Mouse (Mus musculus) adrenal gland, postnatal 36 days (tissue): ENCODE results near the gene Adgrg6. TPM values are rescaled to one million over a fixed set of nuclear protein-coding genes. Genes with fewer than 3 reads are reported as not detected.

Experiments used
- DNase-seq, 2 experiments: peaks; one replicate each; pipeline ENCODE4 v3.0.0; 2021; ENCODE audit warnings: mixed read lengths in 1 of 2
- long read RNA-seq, 2 experiments: library from polyadenylated mRNA; stranded (forward); transcript quantifications; one replicate each; pipeline ENCODE4 v2.0.0; 2021; ENCODE audit warnings: borderline sequencing depth in 2 of 2
- total RNA-seq, 2 experiments: library from RNA; stranded (reverse); gene quantifications; 2 replicates each; pipeline ENCODE4 v1.2.3; 2021

Gene Adgrg6
- total RNA-seq, result 1 to 10 TPM; 1.4 to 1.5 TPM
- long read RNA-seq, experiment 1, partial matches to known transcripts, result 2 of 3 reads
- long read RNA-seq, experiment 1, other reads (novel, unspliced or antisense), result 1 of 3 reads
- long read RNA-seq, experiment 2, partial matches to known transcripts, result 0 of 1 reads
- long read RNA-seq, experiment 2, other reads (novel, unspliced or antisense), result 1 of 1 reads

DNA sequence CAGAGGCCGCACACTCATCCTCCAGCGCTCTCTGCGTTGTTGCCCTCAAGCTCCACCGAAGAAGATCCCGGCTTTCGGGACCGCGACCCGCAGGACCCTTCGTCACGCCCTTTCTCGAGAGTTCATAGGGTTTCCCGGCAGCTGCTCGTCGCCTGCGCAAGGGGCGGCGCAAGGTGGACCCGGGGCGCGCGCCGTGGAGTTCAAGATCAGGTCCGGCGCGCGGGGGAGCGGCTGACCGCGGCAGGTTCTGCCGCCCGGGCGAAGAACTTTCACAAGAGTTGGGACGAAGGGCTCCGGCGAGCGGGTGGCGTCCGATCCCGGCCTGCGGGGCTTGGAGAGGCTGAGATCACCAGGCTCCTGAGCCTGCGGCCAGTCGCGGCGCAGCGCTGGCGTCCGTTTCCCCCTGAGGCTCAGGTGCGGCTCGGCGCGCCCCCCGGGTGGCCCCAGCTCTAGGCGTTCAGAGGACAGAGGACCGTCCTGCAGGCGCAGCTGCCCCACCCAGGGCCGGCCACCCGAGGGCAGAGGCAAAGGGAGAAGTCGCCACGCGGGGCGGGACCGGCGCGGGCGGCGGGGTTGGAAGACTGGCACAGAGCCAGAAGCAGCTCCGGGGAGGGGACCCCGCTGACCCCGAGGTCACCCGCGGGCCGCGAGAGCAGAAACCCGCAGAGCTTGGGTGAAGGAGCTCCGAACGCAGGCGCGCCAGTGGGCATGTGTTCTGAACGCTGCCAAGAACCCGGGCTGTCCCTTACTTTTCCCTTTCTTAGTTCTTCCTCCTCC is at the start of gene Adgrg6:
TSS of gene Adgrg6 (minus strand) at position 719 of the 777 bp plus-strand sequence.
- peak; percentile 36 to 58 for DNase-seq

DNA sequence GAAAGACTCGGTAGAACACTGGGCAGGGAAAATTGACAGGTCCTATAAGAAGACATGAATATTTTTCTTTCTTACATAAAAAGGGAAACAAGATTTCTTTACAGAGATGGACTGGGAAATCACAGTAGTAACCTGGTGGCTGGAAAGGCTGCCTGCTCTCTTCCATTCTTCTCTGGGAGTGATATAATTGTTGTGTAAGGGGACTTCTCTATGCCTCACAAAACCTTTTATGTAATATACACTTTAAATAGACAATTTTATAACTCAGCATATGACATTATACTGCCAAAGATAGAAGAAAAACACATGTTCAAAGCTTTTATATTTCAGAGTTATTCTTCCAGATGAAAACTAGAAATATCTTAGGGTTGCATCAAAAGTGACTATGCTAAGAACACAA is 46.8 kb upstream of the Adgrg6 start:
- no peak for DNase-seq

- DNase-seq, result no peak
Observed at GRCm38 (mm10) chr10:14590816-14591215, 45.4 kb upstream of the Adgrg6 start.

GRCm38 (mm10) chr10:14589667-14590066 is 44.2 kb upstream of the Adgrg6 start:
- no peak for DNase-seq

- DNase-seq, result no peak
Observed at GRCm38 (mm10) chr10:14583496-14583895, 38.0 kb upstream of the Adgrg6 start.

- DNase-seq, result no peak
Observed at GRCm38 (mm10) chr10:14574255-14574654, 28.8 kb upstream of the Adgrg6 start.

DNA sequence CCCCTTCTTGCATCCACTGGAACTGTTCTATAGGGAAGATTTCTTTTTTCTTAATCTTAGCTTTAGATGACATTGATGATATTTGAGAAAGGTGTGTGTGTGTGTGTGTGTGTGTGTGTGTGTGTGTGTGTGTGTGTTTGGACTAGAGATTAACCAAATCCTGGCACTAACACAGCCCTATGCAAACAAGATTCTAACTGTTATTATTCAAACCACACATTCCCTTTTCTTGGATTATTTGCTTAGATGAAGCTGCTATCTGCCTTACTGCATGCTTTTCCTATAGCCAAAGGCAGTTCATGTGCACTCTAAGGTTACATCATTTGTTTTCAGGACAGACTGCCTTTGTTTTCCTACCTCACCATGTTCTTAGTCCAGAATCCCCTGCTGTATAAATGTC is 25.7 kb upstream of the Adgrg6 start:
- DNase-seq, result no peak

GRCm38 (mm10) chr10:14570616-14571015 is 25.2 kb upstream of the Adgrg6 start:
- DNase-seq, result no peak

GRCm38 (mm10) chr10:14546111-14546551 is 672 bp upstream of the Adgrg6 start:
- peak in 1 of 2 experiments; percentile 3 for DNase-seq

DNA sequence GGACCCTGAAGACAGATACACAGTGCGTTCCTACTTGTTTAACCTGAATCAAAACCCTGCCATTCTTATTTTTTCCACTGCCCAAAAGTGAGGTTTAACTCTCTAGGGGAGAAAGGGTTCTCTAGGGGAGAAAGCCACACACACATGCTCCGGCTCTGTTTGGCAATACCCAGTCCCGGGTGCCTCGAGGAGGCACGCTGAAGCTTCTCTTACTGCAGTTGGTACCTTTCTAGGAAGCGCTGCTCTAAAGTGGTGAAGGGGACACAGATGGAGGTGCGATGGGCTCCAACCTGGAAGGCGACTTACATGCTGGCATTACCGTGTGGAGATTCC is 885 bp downstream of the Adgrg6 start:
- no peak for DNase-seq

- no peak for DNase-seq
Observed at GRCm38 (mm10) chr10:14543511-14544067, 1.9 kb downstream of the Adgrg6 start.

DNA sequence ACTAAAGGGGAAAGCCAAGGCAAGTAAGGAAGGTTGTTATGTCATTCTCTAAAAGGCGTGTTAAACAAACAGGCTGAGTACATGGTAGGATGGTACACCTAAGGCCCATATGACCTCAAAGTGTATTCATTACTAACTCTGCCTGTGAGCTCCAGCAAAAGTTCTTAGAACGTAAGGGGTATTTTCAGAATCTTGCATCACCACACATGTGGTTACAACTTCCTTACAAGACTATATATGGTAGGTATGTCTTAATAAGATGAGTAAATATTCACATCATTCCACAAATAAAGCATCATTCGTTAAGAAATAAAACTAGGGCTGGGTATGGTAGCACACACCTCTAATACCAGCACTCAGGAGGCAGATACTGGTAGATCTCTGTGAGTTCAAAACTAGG is 8.4 kb downstream of the Adgrg6 start:
- no peak for DNase-seq

GRCm38 (mm10) chr10:14531090-14531489 is 14.4 kb downstream of the Adgrg6 start:
- DNase-seq, result peak in 1 of 2 experiments; percentile 23

- DNase-seq, result no peak
Observed at GRCm38 (mm10) chr10:14530670-14531069, 14.8 kb downstream of the Adgrg6 start.

DNA sequence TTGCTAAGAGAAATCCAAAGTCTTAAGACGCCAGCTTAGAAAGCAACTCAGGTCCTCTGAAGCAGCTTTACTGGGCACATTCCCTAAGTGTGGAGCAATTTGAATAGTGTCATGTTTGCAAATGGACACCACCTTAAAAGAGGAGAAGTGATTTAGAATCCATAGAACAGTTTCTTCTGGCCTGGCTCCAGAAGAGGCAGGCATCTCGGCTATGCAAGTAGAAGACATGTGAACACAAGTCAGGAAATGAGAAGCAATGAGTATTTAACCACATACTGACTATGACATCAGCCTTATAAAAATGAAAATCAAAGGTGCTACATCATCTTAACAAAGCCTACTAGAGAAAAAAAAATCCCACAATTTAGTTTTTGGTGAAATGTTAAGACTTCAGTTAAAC is 17.7 kb downstream of the Adgrg6 start:
- no peak for DNase-seq

DNA sequence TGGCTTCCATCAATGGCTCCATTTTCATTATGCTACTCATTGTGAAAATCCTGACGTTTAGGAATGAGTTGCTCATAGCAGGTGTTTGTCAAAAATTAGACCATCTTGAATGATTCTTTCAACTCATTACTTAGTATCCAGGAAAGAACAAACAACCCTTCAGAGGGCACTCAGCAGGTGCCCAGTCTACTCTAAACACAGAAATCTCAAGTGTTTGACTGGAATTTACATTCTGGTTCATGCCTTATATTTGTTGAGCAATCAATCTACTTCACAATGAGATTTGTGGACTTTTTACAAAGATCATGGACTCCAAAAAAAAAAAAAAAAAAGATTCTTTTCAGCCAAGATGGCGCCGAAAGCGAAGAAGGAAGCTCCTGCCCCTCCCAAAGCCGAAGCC is 22.7 kb downstream of the Adgrg6 start:
- DNase-seq, result no peak

DNA sequence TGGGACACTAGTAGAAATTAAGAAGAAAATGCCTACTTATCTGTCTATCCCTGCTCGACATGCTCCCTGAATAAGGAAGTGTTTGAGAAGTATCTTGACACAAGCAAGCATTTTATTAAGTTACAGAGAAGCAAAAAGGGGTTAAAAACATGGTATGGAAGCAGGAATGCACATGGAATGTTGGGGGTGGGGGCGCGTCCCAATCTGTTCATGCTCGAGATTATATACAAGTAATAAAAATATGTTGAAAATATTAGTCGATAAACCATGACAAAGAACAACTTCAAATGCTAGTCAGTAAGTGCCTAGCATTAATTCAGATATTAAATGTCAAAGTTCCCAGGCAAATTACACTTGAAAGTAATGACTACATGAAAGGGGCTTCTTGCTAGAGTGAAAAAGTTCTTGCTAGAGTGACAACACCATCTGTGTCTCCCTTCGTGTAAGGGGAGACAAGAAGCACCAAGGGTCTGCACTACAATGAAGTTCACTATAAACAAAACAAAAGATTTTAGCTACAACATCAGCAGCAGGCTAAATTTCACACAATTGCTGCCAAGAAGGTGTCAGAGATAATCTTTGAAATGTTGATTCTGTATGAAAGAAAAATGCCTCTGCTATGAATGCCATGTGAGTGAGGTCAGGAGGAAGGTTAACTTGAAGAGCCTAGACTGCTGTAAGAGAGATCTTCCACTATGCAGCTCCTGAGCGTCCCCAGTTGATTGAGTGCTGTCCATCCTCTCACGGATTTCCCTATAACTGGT is 24.4 kb downstream of the Adgrg6 start:
- no peak for DNase-seq

- no peak for DNase-seq
Observed at GRCm38 (mm10) chr10:14517909-14518308, 27.6 kb downstream of the Adgrg6 start.

DNA sequence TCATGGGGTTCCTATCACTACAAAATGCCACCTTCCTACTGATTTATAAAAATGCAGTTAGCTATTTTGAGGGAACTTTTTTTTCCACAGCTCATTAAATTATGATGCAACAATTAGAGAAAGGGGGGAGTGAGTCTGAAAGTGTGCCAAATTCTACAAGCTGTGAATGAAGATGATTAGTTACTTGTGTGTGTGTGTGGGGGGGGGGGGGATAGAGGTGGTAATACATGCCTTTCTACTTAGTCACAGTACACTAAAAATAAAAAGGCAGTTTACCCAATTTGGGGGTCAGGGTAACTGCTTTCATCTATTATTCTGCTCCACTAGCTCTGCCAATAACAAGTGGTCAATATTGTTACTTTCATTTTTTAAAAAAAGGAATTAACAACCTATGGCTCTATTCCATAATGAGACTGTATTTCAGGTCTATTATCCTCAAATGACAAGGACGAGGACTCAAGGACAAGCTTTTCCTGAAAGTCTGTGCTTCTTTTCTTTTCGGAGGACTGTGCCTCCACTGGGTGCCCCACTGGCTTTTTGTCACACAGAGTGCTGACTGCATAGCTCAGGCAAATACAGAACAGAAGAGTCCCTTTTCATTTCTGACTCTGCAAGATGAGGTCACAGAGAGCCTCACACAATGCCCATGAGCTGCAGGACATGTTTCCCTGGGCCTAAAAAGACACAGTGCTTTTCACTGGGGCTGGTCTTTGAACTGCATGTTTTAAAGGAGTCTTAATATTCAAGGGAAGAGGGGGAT is 33.4 kb downstream of the Adgrg6 start:
- DNase-seq, result peak; percentile 2 to 3

GRCm38 (mm10) chr10:14511157-14511556 is 34.3 kb downstream of the Adgrg6 start:
- no peak for DNase-seq

DNA sequence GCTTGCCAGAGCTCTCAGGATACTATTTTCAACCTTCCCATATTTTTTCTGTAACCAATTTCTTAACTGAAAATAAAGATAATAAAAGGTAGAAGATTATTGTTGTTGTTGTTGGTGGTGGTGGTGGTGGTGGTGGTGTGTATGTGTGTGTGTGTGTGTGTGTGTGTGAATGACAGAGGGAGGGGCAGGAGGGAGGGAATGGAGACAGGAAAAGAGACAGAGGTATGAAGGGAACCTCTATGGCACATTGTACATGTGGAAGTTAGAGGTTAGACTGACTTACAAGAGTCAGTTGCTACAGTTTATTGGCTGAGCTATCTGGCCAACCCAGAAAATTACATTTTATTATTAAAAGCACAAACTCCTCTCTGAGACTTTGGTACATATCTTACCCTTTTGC is 49.8 kb downstream of the Adgrg6 start:
- no peak for DNase-seq

- DNase-seq, result no peak
Observed at GRCm38 (mm10) chr10:14495204-14495603, 50.3 kb downstream of the Adgrg6 start.
